Mouse (Mus musculus) intestine, embryonic 14.5 days (tissue): ENCODE results near the gene Tmf1. TPM values are rescaled to one million over a fixed set of nuclear protein-coding genes. Genes with fewer than 3 reads are reported as not detected.
A peak's percentile ranks its signal among the peaks of the same experiment; 100 is the strongest.

Source experiments
- ATAC-seq: fragments of 200-750 bp; cut with Nextera tagmentation; replicated peaks from 2 replicates; pipeline ENCODE4 v1.8.0; 2017; ENCODE audit warnings: low read depth, moderate number of reproducible peaks, moderate TSS enrichment, moderate library complexity; ENCODE audit not compliant: low FRiP score, low TSS enrichment
- DNase-seq: peaks from one replicate; pipeline ENCODE4 v3.0.0-alpha.2; 2018; ENCODE audit warnings: low spot score
- H3K27ac ChIP-seq: fragments of 300-500 bp; sonication (generic); 2 replicates; pipeline ENCODE4 v1.5.1; 2014; ENCODE audit warnings: low read depth, mild to moderate bottlenecking, control low read depth
- H3K27me3 ChIP-seq: fragments of 300-500 bp; sonication (generic); replicated peaks from 2 replicates; pipeline ENCODE4 v1.6.1; 2014; ENCODE audit warnings: low read length, control low read depth; ENCODE audit not compliant: control insufficient read depth, insufficient read depth
- H3K36me3 ChIP-seq: fragments of 300-500 bp; sonication (generic); 2 replicates; pipeline ENCODE4 v1.6.1; 2014; ENCODE audit warnings: low read length, control low read depth; ENCODE audit not compliant: control insufficient read depth, insufficient read depth
- H3K4me1 ChIP-seq: fragments of 300-500 bp; sonication (generic); replicated peaks from 2 replicates; pipeline ENCODE4 v1.6.1; 2014; ENCODE audit warnings: low read length, control low read depth, mixed read lengths; ENCODE audit not compliant: control insufficient read depth, insufficient read depth
- H3K4me2 ChIP-seq: fragments of 300-500 bp; sonication (generic); 2 replicates; pipeline ENCODE4 v1.6.1; 2014; ENCODE audit warnings: low read length
- H3K4me3 ChIP-seq: fragments of 300-500 bp; sonication (generic); 2 replicates; pipeline ENCODE4 v1.5.1; 2014; ENCODE audit warnings: low read depth, low read length, control low read depth, mixed read lengths
- H3K9ac ChIP-seq: fragments of 300-500 bp; sonication (generic); 2 replicates; pipeline ENCODE4 v1.6.1; 2014; ENCODE audit warnings: mild to moderate bottlenecking, low read length
- H3K9me3 ChIP-seq: fragments of 300-500 bp; sonication (generic); 2 replicates; pipeline ENCODE4 v1.6.1; 2016; ENCODE audit warnings: low read length, control low read depth; ENCODE audit not compliant: control insufficient read depth
- WGBS: fragments of 180-500 bp; shearing (Covaris S2); extraction: QIAGEN DNeasy Blood & Tissue Kit; methylation state at CpG from one replicate; pipeline ENCODE4 v1.1.7; 2014; 5-methylcytosine and 5-hydroxymethylcytosine counted together
- polyA plus RNA-seq: library from polyadenylated mRNA; unstranded; fragments of >200 nt; fragmentation: Nextera tagmentation; extraction: Ambion mirVana; gene quantifications from 2 replicates; pipeline ENCODE4 v1.2.1, GENCODE M21; 2014

Tmf1 gene
- polyA plus RNA-seq, 1 experiment from 2014 or later, result 27.9 TPM

- no peak overlapping the region for H3K9ac ChIP-seq
- peaks cover 7% of the 10 kb centered on the region; the same call in 1 of the 2 replicates for H3K36me3 ChIP-seq
- H3K4me2 ChIP-seq, result no peak overlapping the region
- H3K27me3 ChIP-seq, result no peaks in the 10 kb centered on the region
- DNase-seq, result no peak
- no peaks in the 10 kb centered on the region for H3K9me3 ChIP-seq
- no peak overlapping the region for H3K4me3 ChIP-seq
- no peak overlapping the region for H3K27ac ChIP-seq
- ATAC-seq, result no peak
- WGBS, result 92% methylated on average over 8 of the region's 8 CpGs
- H3K4me1 ChIP-seq, result no peaks in the 10 kb centered on the region
Measured at GRCm38 (mm10) chr6:97112177-97112576, 66.7 kb downstream of the Tmf1 start.

GRCm38 (mm10) chr6:97106777-97107176 lies 72.1 kb downstream of the Tmf1 start:
- 21% methylated on average over 2 of the region's 2 CpGs for WGBS
- no peak; the same call in 1 of the 2 replicates for ATAC-seq

GRCm38 (mm10) chr6:97106106-97106505 lies 72.8 kb downstream of the Tmf1 start:
- no peaks in the 10 kb centered on the region for H3K36me3 ChIP-seq
- no peaks in the 10 kb centered on the region for H3K4me1 ChIP-seq
- no peak overlapping the region for H3K27ac ChIP-seq
- no peaks in the 10 kb centered on the region for H3K9me3 ChIP-seq
- WGBS, result 85% methylated on average over 8 of the region's 8 CpGs
- DNase-seq (no peak), ATAC-seq (no peak)
- no peak overlapping the region for H3K4me3 ChIP-seq
- no peaks in the 10 kb centered on the region for H3K27me3 ChIP-seq
- H3K4me2 ChIP-seq, result no peak overlapping the region
- no peak overlapping the region for H3K9ac ChIP-seq

More at GRCm38 (mm10) chr6:97106777-97107176, 72.1 kb downstream of the Tmf1 start:
- Histone ChIP-seq H3K4me1 (no peaks in the 10 kb centered on the region), H3K9ac (no peak overlapping the region), H3K36me3 (no peaks in the 10 kb centered on the region; the same call in 1 of the 2 replicates), H3K9me3 (no peaks in the 10 kb centered on the region), H3K27ac (no peak overlapping the region), H3K4me3 (no peak overlapping the region), H3K27me3 (no peaks in the 10 kb centered on the region), H3K4me2 (no peak overlapping the region)
- DNase-seq, result no peak

GRCm38 (mm10) chr6:97104264-97104852 lies 74.6 kb downstream of the Tmf1 start:
- 66% methylated on average over 7 of the region's 7 CpGs for WGBS
- no peak for DNase-seq

More at GRCm38 (mm10) chr6:97104264-97104852, 74.6 kb downstream of the Tmf1 start:
- Histone ChIP-seq H3K27ac (no peak overlapping the region), H3K9me3 (no peaks in the 10 kb centered on the region), H3K4me2 (no peak overlapping the region), H3K27me3 (no peaks in the 10 kb centered on the region), H3K9ac (no peak overlapping the region), H3K4me3 (no peak overlapping the region), H3K4me1 (no peaks in the 10 kb centered on the region), H3K36me3 (no peaks in the 10 kb centered on the region)
- ATAC-seq, result 0 out of 2 replicates have a peak, but pooled peaks have one; percentile 71

Other genes starting within 250 kb of the Tmf1 start
- 0.19 TPM in 1 of 2 replicates, not detected in the other for gene Fam19a4, start 118.7 kb downstream of the Tmf1 start, polyA plus RNA-seq
- 6.8 and 9.3 TPM in 2 replicates for gene Eogt, start 29.9 kb downstream of the Tmf1 start, polyA plus RNA-seq
- gene Uba3, start 26.5 kb upstream of the Tmf1 start, polyA plus RNA-seq, result 64.8 and 72.1 TPM in 2 replicates
- 33.1 and 35.0 TPM in 2 replicates for gene Arl6ip5, start 31.6 kb upstream of the Tmf1 start, polyA plus RNA-seq
- 0.11 TPM in 1 of 2 replicates, not detected in the other for gene Lmod3, start 73.6 kb upstream of the Tmf1 start, polyA plus RNA-seq